Mouse (Mus musculus): ENCODE results near the gene Olfr829. TPM values are rescaled to one million over a fixed set of nuclear protein-coding genes. Genes with fewer than 3 reads are reported as not detected.
"Not testable (repeated sequence)": the region's sequence is repeated elsewhere in the genome, so short reads cannot be mapped to it uniquely, and the experiment has no call there.

The Olfr829 gene
- total RNA-seq (2021): not detected
- long read RNA-seq, experiment 1: 0 reads
- long read RNA-seq, experiment 2: 0 reads

DNA sequence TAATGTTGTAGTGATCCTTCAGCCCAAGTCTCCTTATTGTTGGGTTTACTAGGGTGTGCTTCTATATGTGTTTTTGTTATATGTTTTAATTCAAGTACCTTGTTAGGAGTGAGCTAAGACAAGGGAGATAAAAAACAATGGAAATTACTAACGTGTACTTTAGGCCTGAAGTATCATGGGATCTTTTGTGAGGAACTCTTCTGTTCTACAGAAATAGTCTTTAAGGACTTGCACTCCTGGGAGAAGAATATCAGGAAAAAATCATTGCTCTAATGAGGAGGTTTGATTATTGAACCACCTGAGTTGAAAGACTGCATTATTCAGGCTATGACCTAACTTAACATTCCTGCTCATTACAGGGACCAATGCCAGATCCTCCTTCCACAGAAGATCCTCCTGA is at the start of gene Olfr829:
TSS of gene Olfr829 (plus strand) at position 301 of the 400 bp plus-strand sequence.
- no peak for DNase-seq

- no peak for DNase-seq
Measured at GRCm38 (mm10) chr9:18819426-18819825, 35.3 kb upstream of the Olfr829 start, which contains the start of gene Olfr828. TSS of gene Olfr828 (minus strand) at chr9:18819526.

DNA sequence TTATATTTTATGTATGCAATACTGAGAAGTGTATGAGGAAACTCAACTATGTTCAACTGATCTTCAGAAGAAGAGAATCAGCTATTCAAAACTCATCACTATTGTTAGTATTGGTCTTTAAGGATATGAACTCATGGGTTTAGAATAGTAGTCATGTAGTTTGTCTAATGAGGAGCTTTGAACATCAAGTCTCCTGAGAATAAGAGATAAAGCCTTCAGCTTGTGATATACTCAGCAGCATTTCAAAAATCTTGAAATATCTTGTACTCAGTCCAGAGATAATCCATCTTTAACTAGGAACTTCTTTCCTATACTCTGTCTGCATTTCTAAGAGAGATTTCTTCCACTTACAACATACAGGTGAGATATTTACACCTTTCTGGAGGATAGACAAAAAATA is 19.7 kb downstream of the Olfr829 start, which contains the start of gene Olfr830:
TSS of gene Olfr830 (plus strand) at position 301 of the 400 bp plus-strand sequence.
- no peak for DNase-seq

DNA sequence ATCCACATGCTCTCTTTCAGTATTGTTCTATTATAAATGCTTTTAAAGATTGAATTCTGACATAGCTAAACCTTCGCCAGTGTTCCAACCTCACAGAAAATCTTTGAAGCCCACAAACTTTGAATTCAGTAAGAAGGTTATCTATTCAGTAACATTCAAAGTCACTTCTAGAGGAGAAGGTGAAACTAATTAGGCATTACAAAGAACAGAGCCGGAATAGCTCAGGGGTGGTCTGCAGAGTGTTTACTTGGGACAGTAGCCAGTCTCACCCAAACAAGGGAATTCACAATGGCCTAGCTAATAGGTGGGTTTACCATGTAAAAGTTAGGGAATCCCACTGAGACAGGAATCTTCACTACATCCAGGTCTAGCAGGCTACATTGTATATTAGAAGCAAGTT is 53.0 kb downstream of the Olfr829 start:
- DNase-seq: not testable (repeated sequence)

Other genes with a start within 250 kb of the Olfr829 start
- gene Muc16, start 180.4 kb upstream of the Olfr829 start, total RNA-seq (2021): 10 to 100 TPM in 1 of 2 experiments, 1 to 10 TPM in 1; 5.2 to 10.9 TPM
- gene Olfr24, start 90.9 kb upstream of the Olfr829 start, total RNA-seq (2021): not detected
- not detected for gene Olfr828, start 35.4 kb upstream of the Olfr829 start, total RNA-seq (2021)
- not detected for gene Olfr830, start 19.8 kb downstream of the Olfr829 start, total RNA-seq (2021)
- gene Olfr832, start 82.2 kb downstream of the Olfr829 start, total RNA-seq (2021): not detected
- not detected for gene Olfr834, start 133.1 kb downstream of the Olfr829 start, total RNA-seq (2021)
- gene Olfr835, start 177.8 kb downstream of the Olfr829 start, total RNA-seq (2021): not detected

Measured in heart, adult 18-20 months (tissue).